Mouse (Mus musculus): Measurements from ENCODE around the gene Tulp1.
A peak's percentile ranks its signal among the peaks of the same experiment; 100 is the strongest.
"Not testable (repeated sequence)": the region's sequence is repeated elsewhere in the genome, so short reads cannot be mapped to it uniquely, and the experiment has no call there.

Gene Tulp1

GRCm38 (mm10) chr17:28368449-28368848 lies 3.4 kb upstream of the Tulp1 start:
- peak; percentile 41 to 49 for DNase-seq (ENCODE audit: low spot score in 2 of 2)

- DNase-seq (ENCODE audit: low spot score in 2 of 2) = no peak
Measured at GRCm38 (mm10) chr17:28363507-28363906, 1.5 kb downstream of the Tulp1 start.

- DNase-seq (ENCODE audit: low spot score in 2 of 2) = no peak
Measured at GRCm38 (mm10) chr17:28362653-28363292, 2.2 kb downstream of the Tulp1 start.

- no peak for DNase-seq (ENCODE audit: low spot score in 2 of 2)
Measured at GRCm38 (mm10) chr17:28361921-28362652, 2.9 kb downstream of the Tulp1 start.

GRCm38 (mm10) chr17:28360531-28361277 lies 4.3 kb downstream of the Tulp1 start:
- no peak for DNase-seq (ENCODE audit: low spot score in 2 of 2)

GRCm38 (mm10) chr17:28358576-28359261 lies 6.3 kb downstream of the Tulp1 start:
- not testable (repeated sequence) for DNase-seq (ENCODE audit: low spot score in 2 of 2)

- DNase-seq (ENCODE audit: low spot score in 2 of 2) = no peak
Measured at GRCm38 (mm10) chr17:28355871-28356270, 9.2 kb downstream of the Tulp1 start.

GRCm38 (mm10) chr17:28352018-28352417 lies 13.0 kb downstream of the Tulp1 start:
- DNase-seq (ENCODE audit: low spot score in 2 of 2) = no peak

- no peak for DNase-seq (ENCODE audit: low spot score in 2 of 2)
Measured at GRCm38 (mm10) chr17:28351353-28351890, 13.6 kb downstream of the Tulp1 start.

GRCm38 (mm10) chr17:28350466-28351352 lies 14.3 kb downstream of the Tulp1 start, which contains the start of gene Tead3:
Gene Tead3 (minus strand): TSS chr17:28350817.
- DNase-seq (ENCODE audit: low spot score in 2 of 2) = no peak

GRCm38 (mm10) chr17:28349901-28350465 lies 15.0 kb downstream of the Tulp1 start:
- DNase-seq (ENCODE audit: low spot score in 2 of 2) = no peak

- no peak for DNase-seq (ENCODE audit: low spot score in 2 of 2)
Measured at GRCm38 (mm10) chr17:28349264-28349880, 15.7 kb downstream of the Tulp1 start.

- DNase-seq (ENCODE audit: low spot score in 2 of 2) = no peak
Measured at GRCm38 (mm10) chr17:28348211-28348610, 16.8 kb downstream of the Tulp1 start.

GRCm38 (mm10) chr17:28347327-28347726 lies 17.7 kb downstream of the Tulp1 start:
- no peak for DNase-seq (ENCODE audit: low spot score in 2 of 2)

- no peak for DNase-seq (ENCODE audit: low spot score in 2 of 2)
Measured at GRCm38 (mm10) chr17:28345882-28346281, 19.1 kb downstream of the Tulp1 start.

GRCm38 (mm10) chr17:28345271-28345721 lies 19.7 kb downstream of the Tulp1 start:
- DNase-seq (ENCODE audit: low spot score in 2 of 2) = no peak

GRCm38 (mm10) chr17:28344670-28345069 lies 20.4 kb downstream of the Tulp1 start:
- no peak for DNase-seq (ENCODE audit: low spot score in 2 of 2)

GRCm38 (mm10) chr17:28344050-28344607 lies 20.9 kb downstream of the Tulp1 start:
- no peak for DNase-seq (ENCODE audit: low spot score in 2 of 2)

- DNase-seq (ENCODE audit: low spot score in 2 of 2) = peak; percentile 41 to 66
Measured at GRCm38 (mm10) chr17:28341091-28341490, 23.9 kb downstream of the Tulp1 start.

Data from right cerebral cortex, adult 2 months (tissue).